Mouse (Mus musculus) megakaryocyte, adult 5-6 weeks (primary cell): ENCODE results near the gene Tmem183a. TPM values are rescaled to one million over a fixed set of nuclear protein-coding genes. Genes with fewer than 3 reads are reported as not detected.
A peak's percentile ranks its signal among the peaks of the same experiment; 100 is the strongest.

Experiments used
- ATAC-seq: 2 replicates; pipeline ENCODE4 v1.8.0; 2016; ENCODE audit warnings: mild to moderate bottlenecking, inconsistent platforms; ENCODE audit not compliant: poor library complexity, severe bottlenecking
- total RNA-seq, 2 experiments: library from RNA; stranded (forward) in 1 of 2; stranded (reverse) in 1 of 2; fragments of 153-499, 151-499 nt in 1 of 2; fragments of 221-1000, 200-1000 nt in 1 of 2; gene quantifications; 2 replicates each; pipeline versions ENCODE4 v1.2.3 to v1.2.4; 2015 to 2017

Tmem183a gene
- 33.5 and 39.2 TPM in 2 replicates for total RNA-seq (2015)
- total RNA-seq (2017) = 50.4 and 55.3 TPM in 2 replicates

- ATAC-seq = peak; percentile 100
Observed at GRCm38 (mm10) chr1:134361857-134362212, at the start of gene Tmem183a. TSS of gene Tmem183a (minus strand) at chr1:134361979.

GRCm38 (mm10) chr1:134408080-134408479 is 46.3 kb upstream of the Tmem183a start:
- no peak for ATAC-seq

GRCm38 (mm10) chr1:134406414-134406771 is 44.6 kb upstream of the Tmem183a start:
- ATAC-seq = peak; percentile 43

- ATAC-seq = peak; percentile 94
Observed at GRCm38 (mm10) chr1:134405509-134406413, 44.0 kb upstream of the Tmem183a start, which contains the start of gene Cyb5r1. TSS of gene Cyb5r1 (plus strand) at chr1:134405559.

GRCm38 (mm10) chr1:134399735-134400134 is 38.0 kb upstream of the Tmem183a start:
- 0 out of 2 replicates have a peak, but pooled peaks have one; percentile 49 for ATAC-seq

GRCm38 (mm10) chr1:134398210-134398609 is 36.4 kb upstream of the Tmem183a start:
- no peak for ATAC-seq

- ATAC-seq = no peak
Observed at GRCm38 (mm10) chr1:134393827-134394226, 32.0 kb upstream of the Tmem183a start.

GRCm38 (mm10) chr1:134385666-134386065 is 23.9 kb upstream of the Tmem183a start, which contains the start of gene 4933406M09Rik:
TSS of gene 4933406M09Rik (plus strand) at chr1:134385940.
- ATAC-seq = no peak

GRCm38 (mm10) chr1:134385176-134385575 is 23.4 kb upstream of the Tmem183a start:
- ATAC-seq = no peak

GRCm38 (mm10) chr1:134384581-134384980 is 22.8 kb upstream of the Tmem183a start:
- ATAC-seq = no peak

GRCm38 (mm10) chr1:134381795-134382625 is 20.2 kb upstream of the Tmem183a start:
- no peak for ATAC-seq

- ATAC-seq = no peak
Observed at GRCm38 (mm10) chr1:134381051-134381450, 19.3 kb upstream of the Tmem183a start.

GRCm38 (mm10) chr1:134374124-134374523 is 12.3 kb upstream of the Tmem183a start:
- no peak for ATAC-seq

GRCm38 (mm10) chr1:134368777-134369337 is 7.1 kb upstream of the Tmem183a start:
- peak; percentile 72 for ATAC-seq

- no peak for ATAC-seq
Observed at GRCm38 (mm10) chr1:134365491-134365890, 3.7 kb upstream of the Tmem183a start.

GRCm38 (mm10) chr1:134363194-134363593 is 1.4 kb upstream of the Tmem183a start:
- ATAC-seq = no peak

- peak; percentile 12; the same call in 1 of the 2 replicates for ATAC-seq
Observed at GRCm38 (mm10) chr1:134361195-134361856, 453 bp downstream of the Tmem183a start.

GRCm38 (mm10) chr1:134360656-134361055 is 1.1 kb downstream of the Tmem183a start:
- no peak for ATAC-seq

- no peak for ATAC-seq
Observed at GRCm38 (mm10) chr1:134357461-134357860, 4.3 kb downstream of the Tmem183a start.

GRCm38 (mm10) chr1:134353326-134353725 is 8.5 kb downstream of the Tmem183a start:
- ATAC-seq = no peak
